Mouse (Mus musculus) heart, embryonic 12.5 days (tissue): Measurements from ENCODE around the gene Ddost. TPM values are rescaled to one million over a fixed set of nuclear protein-coding genes. Genes with fewer than 3 reads are reported as not detected.

Experiments used
- ATAC-seq: fragments of 200-750 bp; cut with Nextera tagmentation; 2 replicates; pipeline ENCODE4 v1.8.0; 2017; ENCODE audit warnings: moderate TSS enrichment, moderate library complexity; ENCODE audit not compliant: insufficient number of reproducible peaks, low FRiP score
- H3K27ac ChIP-seq: fragments of 300-500 bp; sonication (generic); 2 replicates; pipeline ENCODE4 v1.5.1; 2016; ENCODE audit warnings: mild to moderate bottlenecking, moderate library complexity; ENCODE audit not compliant: poor library complexity, severe bottlenecking
- H3K27me3 ChIP-seq: fragments of 300-500 bp; sonication (generic); replicated peaks from 2 replicates; pipeline ENCODE4 v1.6.1; 2016; ENCODE audit warnings: mild to moderate bottlenecking, moderate library complexity
- H3K36me3 ChIP-seq: fragments of 300-500 bp; sonication (generic); 2 replicates; pipeline ENCODE4 v1.6.1; 2016; ENCODE audit warnings: mild to moderate bottlenecking, moderate library complexity
- H3K4me1 ChIP-seq: fragments of 300-500 bp; sonication (generic); replicated peaks from 2 replicates; pipeline ENCODE4 v1.6.1; 2016; ENCODE audit warnings: mild to moderate bottlenecking
- H3K4me2 ChIP-seq: fragments of 300-500 bp; sonication (generic); 2 replicates; pipeline ENCODE4 v1.6.1; 2016; ENCODE audit warnings: mild to moderate bottlenecking, moderate library complexity
- H3K4me3 ChIP-seq: fragments of 300-500 bp; sonication (generic); 2 replicates; pipeline ENCODE4 v1.5.1; 2016; ENCODE audit warnings: mild to moderate bottlenecking
- H3K9ac ChIP-seq: fragments of 300-500 bp; sonication (generic); 2 replicates; pipeline ENCODE4 v1.6.1; 2016; ENCODE audit warnings: mild to moderate bottlenecking, moderate library complexity
- H3K9me3 ChIP-seq: fragments of 300-500 bp; sonication (generic); replicated peaks from 2 replicates; pipeline ENCODE4 v1.6.1; 2016; ENCODE audit warnings: mild to moderate bottlenecking, moderate library complexity
- WGBS: fragments of 180-500 bp; shearing (Covaris S2); methylation state at CpG from one replicate; pipeline ENCODE4 v1.1.7; 2016; 5-methylcytosine and 5-hydroxymethylcytosine counted together
- polyA plus RNA-seq: library from polyadenylated mRNA; unstranded; fragments of >200 nt; fragmentation: Nextera tagmentation; extraction: Ambion mirVana; gene quantifications from 2 replicates; pipeline ENCODE4 v1.2.1, GENCODE M21; 2016

The Ddost gene
- polyA plus RNA-seq, 1 experiment from 2014 or later: 318 TPM

- H3K36me3 ChIP-seq: no peaks in the 10 kb centered on the region
- H3K4me1 ChIP-seq: peaks cover 12% of the 10 kb centered on the region; the same call in 1 of the 2 replicates
- no peak overlapping the region for H3K27ac ChIP-seq
- no peak overlapping the region for H3K4me3 ChIP-seq
- no peak for ATAC-seq
- no peaks in the 10 kb centered on the region for H3K27me3 ChIP-seq
- no peak overlapping the region; the same call in 1 of the 2 replicates for H3K9ac ChIP-seq
- WGBS: 68% methylated on average over 9 of the region's 9 CpGs
- H3K9me3 ChIP-seq: no peaks in the 10 kb centered on the region
- H3K4me2 ChIP-seq: no peak overlapping the region
These were observed 32.8 kb downstream of the Ddost start for GRCm38 (mm10) chr4:138337341-138337740.

GRCm38 (mm10) chr4:138339963-138340362 lies 35.4 kb downstream of the Ddost start:
- Histone ChIP-seq H3K9me3 (no peaks in the 10 kb centered on the region), H3K9ac (no peak overlapping the region), H3K27me3 (no peaks in the 10 kb centered on the region), H3K4me3 (no peak overlapping the region), H3K4me2 (no peak overlapping the region), H3K36me3 (no peaks in the 10 kb centered on the region), H3K27ac (no peak overlapping the region), H3K4me1 (peaks cover 26% of the 10 kb centered on the region)
- WGBS: 39% methylated on average over 4 of the region's 4 CpGs
- ATAC-seq: no peak

GRCm38 (mm10) chr4:138341393-138341792 lies 36.9 kb downstream of the Ddost start:
- H3K4me1 ChIP-seq: peaks cover 26% of the 10 kb centered on the region
- H3K9ac ChIP-seq: no peak overlapping the region
- no peak overlapping the region for H3K4me3 ChIP-seq
- no peak for ATAC-seq
- H3K36me3 ChIP-seq: no peaks in the 10 kb centered on the region
- no peak overlapping the region for H3K4me2 ChIP-seq
- H3K9me3 ChIP-seq: no peaks in the 10 kb centered on the region
- H3K27ac ChIP-seq: no peak overlapping the region
- H3K27me3 ChIP-seq: no peaks in the 10 kb centered on the region
- 48% methylated on average over 8 of the region's 8 CpGs for WGBS

- WGBS: 77% methylated on average over 7 of the region's 7 CpGs
- Histone ChIP-seq H3K27ac (no peak overlapping the region; the same call in 1 of the 2 replicates), H3K9ac (no peak overlapping the region), H3K36me3 (no peaks in the 10 kb centered on the region), H3K27me3 (no peaks in the 10 kb centered on the region), H3K4me1 (peaks cover 26% of the 10 kb centered on the region), H3K4me2 (no peak overlapping the region), H3K4me3 (no peak overlapping the region), H3K9me3 (no peaks in the 10 kb centered on the region)
- ATAC-seq: no peak
These were observed 37.5 kb downstream of the Ddost start for GRCm38 (mm10) chr4:138342048-138342447.

- Histone ChIP-seq H3K27ac (peak overlapping the region; percentile 87), H3K4me2 (peak overlapping the region; percentile 33), H3K9ac (0 out of 2 replicates have a peak overlapping the region, but pooled peaks have one; percentile 18), H3K4me1 (peaks cover 26% of the 10 kb centered on the region), H3K36me3 (no peaks in the 10 kb centered on the region), H3K9me3 (no peaks in the 10 kb centered on the region), H3K4me3 (no peak overlapping the region), H3K27me3 (0 out of 2 replicates have a peak, but pooled peaks cover 2% of the 10 kb centered on the region)
- ATAC-seq: no peak
- WGBS: 71% methylated on average over 6 of the region's 6 CpGs
These were observed 38.2 kb downstream of the Ddost start for GRCm38 (mm10) chr4:138342778-138343177.

- Histone ChIP-seq H3K9me3 (no peaks in the 10 kb centered on the region), H3K27ac (peak overlapping the region; percentile 87), H3K9ac (0 out of 2 replicates have a peak overlapping the region, but pooled peaks have one; percentile 18), H3K4me2 (peak overlapping the region; percentile 33), H3K36me3 (no peaks in the 10 kb centered on the region), H3K27me3 (0 out of 2 replicates have a peak, but pooled peaks cover 7% of the 10 kb centered on the region), H3K4me1 (peaks cover 26% of the 10 kb centered on the region), H3K4me3 (no peak overlapping the region)
- 40% methylated on average over 10 of the region's 10 CpGs for WGBS
- ATAC-seq: no peak
These were observed 38.9 kb downstream of the Ddost start for GRCm38 (mm10) chr4:138343341-138343837.

- H3K9me3 ChIP-seq: no peaks in the 10 kb centered on the region
- no peak for ATAC-seq
- no peak overlapping the region for H3K4me2 ChIP-seq
- H3K27ac ChIP-seq: no peak overlapping the region
- no peak overlapping the region for H3K4me3 ChIP-seq
- H3K27me3 ChIP-seq: peaks cover 15% of the 10 kb centered on the region; the same call in 1 of the 2 replicates
- H3K4me1 ChIP-seq: peaks cover 26% of the 10 kb centered on the region
- H3K36me3 ChIP-seq: no peaks in the 10 kb centered on the region
- H3K9ac ChIP-seq: no peak overlapping the region
- 68% methylated on average over 9 of the region's 9 CpGs for WGBS
These were observed 40.5 kb downstream of the Ddost start for GRCm38 (mm10) chr4:138344891-138345545.

GRCm38 (mm10) chr4:138347280-138347679 lies 42.8 kb downstream of the Ddost start:
- 69% methylated on average over 1 of the region's 1 CpGs for WGBS
- no peak overlapping the region for H3K27ac ChIP-seq
- no peak overlapping the region for H3K4me2 ChIP-seq
- no peaks in the 10 kb centered on the region for H3K9me3 ChIP-seq
- H3K4me1 ChIP-seq: peaks cover 18% of the 10 kb centered on the region
- no peak for ATAC-seq
- no peak overlapping the region for H3K4me3 ChIP-seq
- peaks cover 19% of the 10 kb centered on the region for H3K27me3 ChIP-seq
- no peaks in the 10 kb centered on the region for H3K36me3 ChIP-seq
- H3K9ac ChIP-seq: no peak overlapping the region

GRCm38 (mm10) chr4:138348716-138349115 lies 44.2 kb downstream of the Ddost start:
- H3K4me3 ChIP-seq: no peak overlapping the region
- no peak for ATAC-seq
- H3K9ac ChIP-seq: no peak overlapping the region
- WGBS: 70% methylated on average over 7 of the region's 7 CpGs
- H3K4me2 ChIP-seq: no peak overlapping the region
- H3K9me3 ChIP-seq: no peaks in the 10 kb centered on the region
- H3K27ac ChIP-seq: no peak overlapping the region
- peaks cover 24% of the 10 kb centered on the region for H3K27me3 ChIP-seq
- no peaks in the 10 kb centered on the region for H3K36me3 ChIP-seq
- peaks cover 4% of the 10 kb centered on the region for H3K4me1 ChIP-seq

GRCm38 (mm10) chr4:138351821-138352220 lies 47.3 kb downstream of the Ddost start:
- WGBS: 81% methylated on average over 5 of the region's 5 CpGs
- peaks cover 24% of the 10 kb centered on the region for H3K27me3 ChIP-seq
- no peak overlapping the region for H3K4me2 ChIP-seq
- H3K36me3 ChIP-seq: no peaks in the 10 kb centered on the region
- no peaks in the 10 kb centered on the region for H3K4me1 ChIP-seq
- no peak overlapping the region for H3K4me3 ChIP-seq
- H3K27ac ChIP-seq: no peak overlapping the region
- no peak for ATAC-seq
- no peak overlapping the region for H3K9ac ChIP-seq
- H3K9me3 ChIP-seq: no peaks in the 10 kb centered on the region

- Histone ChIP-seq H3K9ac (no peak overlapping the region), H3K4me1 (no peaks in the 10 kb centered on the region), H3K4me3 (no peak overlapping the region), H3K27ac (no peak overlapping the region), H3K9me3 (no peaks in the 10 kb centered on the region), H3K36me3 (no peaks in the 10 kb centered on the region), H3K27me3 (peaks cover 22% of the 10 kb centered on the region), H3K4me2 (no peak overlapping the region)
- no peak for ATAC-seq
- 83% methylated on average over 6 of the region's 6 CpGs for WGBS
These were observed 48.2 kb downstream of the Ddost start for GRCm38 (mm10) chr4:138352692-138353091.
